Mouse (Mus musculus): ENCODE data around the gene Olfr1495. TPM values are rescaled to one million over a fixed set of nuclear protein-coding genes. Genes with fewer than 3 reads are reported as not detected.

The Olfr1495 gene
- not detected in 2 replicates for polyA plus RNA-seq (2012; rRNA removed)

GRCm38 (mm10) chr19:13764306-13764705 is at the start of gene Olfr1495:
Olfr1495 (plus strand) TSS chr19:13764606.

GRCm38 (mm10) chr19:13722978-13723377 is 41.4 kb upstream of the Olfr1495 start, which contains the start of gene Olfr1493-ps1:
Olfr1493-ps1 (plus strand) TSS chr19:13723278.

GRCm38 (mm10) chr19:13739428-13739827 is 25.0 kb upstream of the Olfr1495 start, which contains the start of gene Olfr1494:
Olfr1494 (plus strand) TSS chr19:13739728.

GRCm38 (mm10) chr19:13777578-13777977 is 13.2 kb downstream of the Olfr1495 start, which contains the start of gene Olfr1496:
Olfr1496 (plus strand) TSS chr19:13777878.

GRCm38 (mm10) chr19:13798102-13798501 is 33.7 kb downstream of the Olfr1495 start, which contains the start of gene Olfr1497:
Olfr1497 (minus strand) TSS chr19:13798202.

GRCm38 (mm10) chr19:13819347-13819746 is 54.9 kb downstream of the Olfr1495 start, which contains the start of gene Olfr1499:
Olfr1499 (minus strand) TSS chr19:13819447.

Other genes with a start within 250 kb of the Olfr1495 start
- gene Olfr1480, start 236.7 kb upstream of the Olfr1495 start, polyA plus RNA-seq (2012; rRNA removed): not detected in 2 replicates
- not detected in 2 replicates for gene Olfr1484, start 181.1 kb upstream of the Olfr1495 start, polyA plus RNA-seq (2012; rRNA removed)
- not detected in 2 replicates for gene Olfr1487, start 147.2 kb upstream of the Olfr1495 start, polyA plus RNA-seq (2012; rRNA removed)
- gene Olfr1489, start 133.0 kb upstream of the Olfr1495 start, polyA plus RNA-seq (2012; rRNA removed): not detected in 2 replicates
- not detected in 2 replicates for gene Olfr1490, start 113.5 kb upstream of the Olfr1495 start, polyA plus RNA-seq (2012; rRNA removed)
- not detected in 2 replicates for gene Olfr1491, start 67.3 kb upstream of the Olfr1495 start, polyA plus RNA-seq (2012; rRNA removed)
- gene Olfr1493-ps1, start 41.3 kb upstream of the Olfr1495 start, polyA plus RNA-seq (2012; rRNA removed): not detected in 2 replicates
- not detected in 2 replicates for gene Olfr1494, start 24.9 kb upstream of the Olfr1495 start, polyA plus RNA-seq (2012; rRNA removed)
- gene Olfr1496, start 13.3 kb downstream of the Olfr1495 start, polyA plus RNA-seq (2012; rRNA removed): not detected in 2 replicates
- not detected in 2 replicates for gene Olfr1497, start 33.6 kb downstream of the Olfr1495 start, polyA plus RNA-seq (2012; rRNA removed)
- not detected in 2 replicates for gene Olfr1499, start 54.8 kb downstream of the Olfr1495 start, polyA plus RNA-seq (2012; rRNA removed)
- gene Olfr1500, start 65.9 kb downstream of the Olfr1495 start, polyA plus RNA-seq (2012; rRNA removed): not detected in 2 replicates
- gene Olfr1501, start 86.1 kb downstream of the Olfr1495 start, polyA plus RNA-seq (2012; rRNA removed): not detected in 2 replicates
- not detected in 2 replicates for gene Olfr1502, start 97.2 kb downstream of the Olfr1495 start, polyA plus RNA-seq (2012; rRNA removed)
- gene Olfr1504, start 133.3 kb downstream of the Olfr1495 start, polyA plus RNA-seq (2012; rRNA removed): not detected in 2 replicates
- gene Olfr1505, start 148.9 kb downstream of the Olfr1495 start, polyA plus RNA-seq (2012; rRNA removed): not detected in 2 replicates

Measured in stomach, adult 2 months (tissue).